Mouse (Mus musculus): ENCODE measurements around the gene Cd59b.

The Cd59b gene

DNA sequence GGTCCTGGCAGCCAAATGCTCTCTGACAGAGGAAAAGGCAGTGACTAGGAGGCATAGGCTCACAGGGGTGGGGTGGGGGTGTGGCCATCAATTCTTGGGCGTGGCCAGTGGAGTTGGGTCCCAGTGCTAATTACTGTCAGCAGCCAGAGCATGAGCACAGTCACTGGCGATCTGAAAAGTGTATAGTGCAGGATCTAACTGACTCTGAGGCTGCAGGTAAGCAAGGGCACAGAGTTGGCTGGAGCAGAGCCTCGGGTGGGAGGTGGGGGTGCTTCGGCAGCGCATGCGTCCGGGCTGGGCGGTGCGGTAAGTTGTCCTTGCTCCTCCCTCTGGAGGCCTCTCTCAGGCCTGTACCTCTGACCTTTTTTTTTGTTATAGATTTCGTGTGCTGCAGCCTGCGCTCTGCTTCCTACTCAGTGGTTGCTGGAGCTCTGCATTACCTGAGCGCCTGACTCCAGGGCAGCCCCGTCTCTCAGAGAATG lies at the start of gene Cd59b:
TSS of gene Cd59b (plus strand) at position 146 of the 482 bp plus-strand sequence.
- DNase-seq (ENCODE audit: low read depth in 2 of 2, low spot score in 2 of 2) = peak in 1 of 2 experiments; percentile 22

DNA sequence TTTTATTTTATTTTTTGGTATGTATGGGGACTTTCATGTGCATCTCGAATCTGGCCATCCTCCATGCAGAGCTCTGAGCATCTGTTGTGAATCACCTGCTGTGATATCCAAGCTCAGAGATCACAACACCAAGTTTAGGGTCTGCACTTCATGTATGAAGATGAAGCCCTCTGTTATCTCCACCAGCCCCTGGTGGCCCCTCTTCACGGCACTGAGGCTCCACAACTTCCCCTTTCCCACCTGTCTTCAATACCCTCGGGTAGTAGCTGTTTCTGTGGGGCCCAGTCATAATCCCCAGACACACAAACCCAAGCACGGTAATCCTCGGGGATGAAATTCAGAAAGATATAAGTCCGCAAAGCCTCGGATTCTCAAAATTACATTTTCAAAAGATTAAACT lies 46.6 kb upstream of the Cd59b start:
- DNase-seq (ENCODE audit: low read depth in 2 of 2, low spot score in 2 of 2) = no peak

DNA sequence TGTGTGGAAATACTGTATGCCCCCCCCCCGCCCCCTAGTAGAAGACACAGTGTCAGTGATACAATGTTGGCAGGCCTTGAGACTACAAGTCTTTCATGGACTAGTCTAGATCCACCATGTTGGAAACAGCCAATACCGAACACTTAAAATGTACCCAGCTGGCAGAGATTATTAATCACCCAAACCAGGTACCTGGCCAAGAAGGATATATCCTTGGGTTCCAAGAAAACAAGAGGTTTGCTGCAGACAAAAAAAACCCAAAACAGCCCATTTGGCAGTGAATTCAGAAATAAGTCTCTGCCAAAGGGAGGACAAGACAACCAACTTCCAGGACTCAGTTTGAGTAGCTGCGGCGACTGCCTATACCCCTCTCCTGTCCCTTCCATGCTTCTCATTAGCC lies 45.0 kb upstream of the Cd59b start:
- no peak for DNase-seq (ENCODE audit: low read depth in 2 of 2, low spot score in 2 of 2)

DNA sequence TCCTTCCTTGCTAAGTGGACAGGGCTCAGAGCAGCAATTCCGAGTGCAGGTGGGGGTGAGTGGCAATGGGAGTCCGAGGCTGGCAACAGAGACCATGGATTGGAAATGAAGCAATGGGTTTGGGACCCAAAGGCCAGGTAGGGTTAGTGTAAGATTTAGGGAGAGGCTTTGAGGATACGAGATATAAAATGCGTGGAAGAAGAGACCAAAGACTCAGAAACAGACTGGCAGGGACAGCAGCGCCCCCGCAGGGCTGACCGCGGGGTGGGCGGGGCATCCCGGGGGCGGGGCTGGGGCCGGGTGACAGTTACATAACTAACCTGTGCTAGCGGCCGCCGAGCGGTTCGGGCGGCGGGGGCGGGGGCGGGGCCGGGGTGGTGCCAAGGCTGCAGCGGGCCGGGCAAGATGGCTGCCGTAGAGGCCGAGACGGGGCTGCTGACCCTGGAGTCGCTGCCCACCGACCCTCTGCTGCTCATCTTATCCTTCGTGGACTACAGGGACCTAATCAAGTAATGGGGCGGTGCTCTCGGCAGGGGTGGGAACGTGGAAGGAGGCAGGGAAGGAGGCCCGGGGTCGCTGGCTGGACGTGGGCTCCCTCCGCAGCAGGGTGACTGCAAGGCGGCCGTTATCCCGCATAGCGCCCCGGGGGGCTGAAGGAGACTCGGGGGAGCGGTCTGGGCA lies 42.1 kb upstream of the Cd59b start, which contains the start of gene Fbxo3:
TSS of gene Fbxo3 (plus strand) at position 264 of the 681 bp plus-strand sequence.
- peak; percentile 76 to 83 for DNase-seq (ENCODE audit: low read depth in 2 of 2, low spot score in 2 of 2)

GRCm38 (mm10) chr2:104028139-104028723 lies 41.4 kb upstream of the Cd59b start, which contains the start of gene 4931422A03Rik:
4931422A03Rik (minus strand) TSS chr2:104028361.
- peak in 1 of 2 experiments; percentile 6 for DNase-seq (ENCODE audit: low read depth in 2 of 2, low spot score in 2 of 2)

GRCm38 (mm10) chr2:104029074-104029473 lies 40.6 kb upstream of the Cd59b start:
- DNase-seq (ENCODE audit: low read depth in 2 of 2, low spot score in 2 of 2) = no peak

DNA sequence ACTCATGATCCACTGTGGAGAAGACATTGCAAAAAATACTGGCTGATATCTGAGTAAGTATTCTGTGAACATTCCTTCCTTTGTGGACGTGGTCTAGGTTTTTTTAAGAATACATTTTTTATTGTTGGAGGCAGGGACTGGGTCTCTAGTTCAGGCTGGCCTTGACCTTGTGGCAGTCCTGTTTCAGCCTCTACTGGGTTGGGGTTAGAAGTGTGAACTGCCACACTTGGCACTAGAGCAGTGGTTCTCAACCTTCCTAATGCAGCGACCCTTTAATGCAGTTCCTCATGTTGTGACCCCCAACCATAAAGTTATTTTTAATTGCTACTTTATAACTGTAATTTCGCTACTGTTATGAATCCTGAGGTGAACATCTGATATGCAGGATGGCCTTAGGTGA lies 39.3 kb upstream of the Cd59b start:
- DNase-seq (ENCODE audit: low read depth in 2 of 2, low spot score in 2 of 2) = no peak

DNA sequence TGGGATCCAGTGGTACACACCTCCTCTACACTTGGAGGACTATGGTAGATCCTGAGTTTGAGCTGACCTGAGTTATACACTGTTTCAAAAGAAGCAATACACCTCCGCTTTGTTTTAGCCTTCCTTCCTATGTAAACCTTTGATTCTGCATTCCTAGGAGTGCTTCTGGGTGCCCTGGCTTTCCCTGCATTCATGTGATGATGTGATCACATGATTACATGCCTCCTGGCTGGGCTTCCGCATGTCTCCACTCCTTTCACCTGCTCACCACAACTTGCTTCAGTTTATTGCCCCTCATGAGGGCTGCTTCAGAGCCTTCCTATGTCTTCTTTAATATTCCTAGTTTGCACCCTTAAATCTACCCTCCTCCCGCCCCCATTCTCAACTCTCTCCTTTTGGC lies 37.6 kb upstream of the Cd59b start:
- DNase-seq (ENCODE audit: low read depth in 2 of 2, low spot score in 2 of 2) = no peak

- DNase-seq (ENCODE audit: low read depth in 2 of 2, low spot score in 2 of 2) = peak; percentile 4 to 11
Observed at GRCm38 (mm10) chr2:104034832-104035472, 34.7 kb upstream of the Cd59b start.

GRCm38 (mm10) chr2:104035595-104035994 lies 34.1 kb upstream of the Cd59b start:
- DNase-seq (ENCODE audit: low read depth in 2 of 2, low spot score in 2 of 2) = no peak

GRCm38 (mm10) chr2:104036316-104036715 lies 33.3 kb upstream of the Cd59b start:
- DNase-seq (ENCODE audit: low read depth in 2 of 2, low spot score in 2 of 2) = no peak

DNA sequence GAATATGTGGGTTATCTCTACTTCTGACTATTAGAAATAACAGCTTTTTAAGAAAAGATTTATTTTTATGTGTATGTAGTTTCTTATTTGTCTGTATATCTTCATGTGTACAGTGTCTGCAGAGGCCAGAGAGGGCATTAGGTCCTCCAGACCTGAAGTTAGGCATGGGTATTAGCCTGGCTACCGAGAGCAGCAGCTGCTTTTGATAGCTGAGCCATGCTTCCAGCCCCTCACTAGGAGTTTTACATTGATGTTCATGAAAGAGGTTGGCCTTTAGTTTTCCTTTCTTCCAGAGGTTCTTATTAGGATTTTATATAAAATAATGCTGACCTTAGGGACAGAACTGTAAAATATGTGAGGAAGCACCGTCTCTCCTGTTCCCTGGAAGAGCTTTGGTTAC lies 31.4 kb upstream of the Cd59b start:
- no peak for DNase-seq (ENCODE audit: low read depth in 2 of 2, low spot score in 2 of 2)

GRCm38 (mm10) chr2:104041632-104042031 lies 28.0 kb upstream of the Cd59b start:
- DNase-seq (ENCODE audit: low read depth in 2 of 2, low spot score in 2 of 2) = no peak

DNA sequence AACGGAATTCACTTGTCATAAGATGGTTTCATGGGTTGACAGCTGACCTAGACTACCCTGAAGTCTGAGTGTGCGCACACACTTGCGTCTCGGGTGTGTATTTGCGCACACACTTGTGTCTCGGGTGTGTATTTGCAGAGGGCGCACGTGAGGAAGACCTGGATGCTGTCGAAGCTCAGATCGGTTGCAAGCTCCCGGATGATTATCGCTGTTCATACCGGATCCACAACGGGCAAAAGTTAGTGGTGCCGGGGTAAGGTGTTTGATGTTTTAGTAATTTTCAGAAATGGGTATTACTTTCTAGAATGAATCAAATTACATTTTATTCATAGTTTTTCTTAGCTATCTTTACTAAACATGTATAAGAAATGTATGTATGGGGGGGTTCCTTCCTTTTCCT lies 26.9 kb upstream of the Cd59b start:
- no peak for DNase-seq (ENCODE audit: low read depth in 2 of 2, low spot score in 2 of 2)

DNA sequence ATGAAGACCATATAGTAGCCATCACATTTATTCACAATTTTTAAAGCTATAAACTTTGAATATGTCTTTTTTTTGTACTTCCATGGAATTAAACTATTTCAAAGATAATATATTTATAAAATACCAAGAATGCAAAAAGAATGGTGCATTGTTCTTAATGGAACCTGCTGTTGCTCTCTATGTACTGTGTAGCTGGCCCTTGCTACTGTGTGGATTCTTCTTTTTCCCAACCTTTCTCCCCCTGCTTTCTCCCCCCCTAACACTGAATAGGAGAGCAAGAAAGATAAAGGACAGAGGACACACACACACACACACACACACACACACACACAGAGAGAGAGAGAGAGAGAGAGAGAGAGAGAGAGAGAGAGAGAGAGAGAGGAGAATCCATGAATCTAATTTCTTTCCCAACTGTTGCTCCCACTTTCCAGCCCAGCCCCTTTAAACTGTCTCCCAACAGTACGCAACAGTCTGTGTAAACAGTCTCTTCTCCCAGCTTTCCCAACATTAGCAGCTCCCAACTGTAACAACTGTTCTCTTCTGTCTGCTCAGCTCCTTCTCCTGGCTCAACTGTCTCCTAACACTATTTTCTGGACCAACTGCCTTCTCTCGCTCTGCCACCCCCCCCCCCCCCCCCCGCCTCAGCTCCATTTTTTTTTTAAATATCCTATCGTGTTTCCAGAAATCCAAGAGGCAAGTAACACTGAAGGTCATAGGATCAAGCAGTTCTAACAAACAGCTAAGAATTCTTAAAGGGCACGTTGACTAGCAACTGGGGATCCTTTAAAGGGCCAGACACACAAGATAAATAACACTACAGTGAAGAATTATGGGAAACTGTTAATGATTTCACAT lies 25.8 kb upstream of the Cd59b start:
- no peak for DNase-seq (ENCODE audit: low read depth in 2 of 2, low spot score in 2 of 2)

GRCm38 (mm10) chr2:104044479-104045080 lies 25.1 kb upstream of the Cd59b start:
- no peak for DNase-seq (ENCODE audit: low read depth in 2 of 2, low spot score in 2 of 2)

GRCm38 (mm10) chr2:104058381-104058780 lies 11.3 kb upstream of the Cd59b start:
- no peak for DNase-seq (ENCODE audit: low read depth in 2 of 2, low spot score in 2 of 2)

GRCm38 (mm10) chr2:104058954-104059353 lies 10.7 kb upstream of the Cd59b start:
- no peak for DNase-seq (ENCODE audit: low read depth in 2 of 2, low spot score in 2 of 2)

DNA sequence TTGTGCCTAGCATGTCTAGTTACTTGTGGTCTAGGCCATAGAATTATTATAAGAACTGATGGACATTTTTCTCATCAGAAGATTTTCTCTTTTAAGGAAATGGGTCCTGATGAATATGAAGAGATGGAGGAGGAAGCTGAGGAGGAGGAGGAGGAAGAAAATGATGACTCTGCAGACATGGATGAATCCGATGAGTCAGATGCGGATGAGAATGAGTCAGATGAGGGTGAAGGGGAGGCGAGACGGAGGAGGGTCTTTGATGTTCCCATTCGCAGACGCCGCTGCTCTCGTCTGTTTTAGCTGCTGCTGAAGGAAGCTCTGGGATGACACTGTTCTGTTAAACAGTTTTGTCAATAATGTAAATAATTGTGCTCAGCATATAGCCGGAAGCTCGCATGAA lies 9.9 kb upstream of the Cd59b start:
- DNase-seq (ENCODE audit: low read depth in 2 of 2, low spot score in 2 of 2) = no peak

- no peak for DNase-seq (ENCODE audit: low read depth in 2 of 2, low spot score in 2 of 2)
Observed at GRCm38 (mm10) chr2:104060996-104061395, 8.7 kb upstream of the Cd59b start.

GRCm38 (mm10) chr2:104062665-104063064 lies 7.0 kb upstream of the Cd59b start:
- no peak for DNase-seq (ENCODE audit: low read depth in 2 of 2, low spot score in 2 of 2)

Measured in CD8-positive naive resting alpha-beta T cell, adult 2 months (primary cell).